Mouse (Mus musculus) lung, adult 2 months (tissue): ENCODE results near the gene Dbp.

Source experiments
- CTCF ChIP-seq: fragments of 200-500 bp; IDR thresholded peaks from 2 replicates; pipeline ENCODE4 v1.5.1; 2011; ENCODE audit warnings: mild to moderate bottlenecking, low read length, control low read depth; ENCODE audit not compliant: insufficient read depth
- POLR2A ChIP-seq: fragments of 200-500 bp; IDR thresholded peaks from 2 replicates; pipeline ENCODE4 v1.6.1; 2011; ENCODE audit warnings: low read depth, mild to moderate bottlenecking, control low read depth, low read length, borderline replicate concordance; ENCODE audit errors: extremely low read depth

DNA sequence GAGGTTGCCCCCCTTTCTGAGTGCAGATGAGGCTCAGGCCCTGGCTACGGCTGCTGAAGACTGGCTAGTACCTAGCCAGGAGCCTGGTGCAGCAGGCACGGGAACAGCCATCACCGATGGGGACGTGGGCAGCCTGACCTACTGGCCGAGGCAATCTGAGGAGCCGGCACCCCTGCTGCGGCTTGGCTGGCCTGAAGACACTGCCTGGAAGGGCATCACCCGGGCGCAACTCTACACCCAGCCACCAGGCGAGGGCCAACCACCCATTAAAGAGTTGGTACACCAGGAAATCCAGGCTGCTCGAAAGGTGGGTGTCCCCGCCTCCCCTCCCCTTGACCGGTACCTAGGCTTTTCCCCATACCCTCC, 17.4 kb downstream of the Dbp start:
- no peak for TF ChIP-seq CTCF
- TF ChIP-seq POLR2A: no peak
